Mouse (Mus musculus): ENCODE data around the gene Rab31. TPM values are rescaled to one million over a fixed set of nuclear protein-coding genes. Genes with fewer than 3 reads are reported as not detected.

The Rab31 gene
- polyA plus RNA-seq, 2 experiments, result 2.7 to 5.0 TPM

DNA sequence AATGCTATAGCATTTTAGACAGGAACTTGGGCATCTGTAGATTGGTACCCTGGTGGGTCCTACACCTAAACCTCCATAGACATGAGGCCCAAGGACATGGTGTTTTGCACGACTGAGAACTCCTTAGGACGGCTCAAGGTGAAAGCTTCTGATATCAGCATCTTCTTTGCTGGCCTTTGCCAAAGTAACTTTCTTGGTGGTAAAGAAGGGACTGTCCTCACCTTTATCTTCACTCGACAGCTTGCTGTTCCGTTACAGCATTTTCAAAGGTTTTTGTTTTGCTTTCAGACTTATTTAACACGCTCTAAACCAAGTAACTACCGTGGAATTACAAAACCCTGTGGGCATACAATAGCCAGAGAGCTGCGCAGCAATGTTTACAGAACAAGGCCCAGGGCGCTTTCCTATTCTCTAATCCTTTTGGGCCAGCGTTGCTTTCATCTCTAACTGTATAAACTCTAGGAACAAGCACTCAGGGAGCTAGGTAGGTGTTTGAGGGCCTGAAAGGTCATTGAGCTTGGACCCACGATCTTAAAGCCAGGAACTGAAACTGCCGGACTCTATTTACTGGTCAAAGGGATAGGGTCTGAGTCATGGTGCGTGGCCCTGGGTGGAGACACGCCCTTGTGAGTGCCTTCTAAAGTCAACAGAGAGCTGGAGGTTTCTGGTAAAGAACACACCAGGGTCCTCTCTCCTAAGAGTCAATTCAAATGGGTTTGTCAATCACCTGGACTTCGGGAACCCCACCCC, 109.0 kb downstream of the Rab31 start:
- no peak overlapping the region for H3K4me3 ChIP-seq (ENCODE audit: insufficient read depth in 1 of 2, low read depth in 2 of 2, low read length in 2 of 2)
- H3K27ac ChIP-seq, result peak overlapping the region; percentile 56
- TF ChIP-seq EP300 (IDR thresholded peaks at IDR 0.05; ENCODE audit: low read depth) (peak; percentile 90), CTCF (IDR thresholded peaks at IDR 0.05; ENCODE audit: low read depth) (no peak)
- 43% methylated on average over 14 of the region's 14 CpGs for WGBS (ENCODE audit: insufficient replicate concordance)
- no peaks in the 10 kb centered on the region for H3K36me3 ChIP-seq (replicated peaks; ENCODE audit: control insufficient read depth, insufficient read depth, low read depth)
- peak overlapping the region; percentile 36 for H3K4me2 ChIP-seq (ENCODE audit: low read depth)
- no peaks in the 10 kb centered on the region for H3K27me3 ChIP-seq (ENCODE audit: control insufficient read depth, insufficient read depth, low read length)
- no peak overlapping the region for H3K9ac ChIP-seq (replicated peaks)
- no peaks in the 10 kb centered on the region for H3K9me3 ChIP-seq (ENCODE audit: control insufficient read depth, low read length)
- peaks cover 7 to 24% of the 10 kb centered on the region in 2 experiments; a peak in 3 of 4 replicates for H3K4me1 ChIP-seq (replicated peaks; ENCODE audit: control insufficient read depth in 2 of 2, insufficient read depth in 2 of 2, low read length in 1 of 2)
- ATAC-seq (ENCODE audit: insufficient read depth) (peak; percentile 85), DNase-seq (ENCODE audit: low read depth in 3 of 3, low spot score in 3 of 3) (peak; percentile 38 to 52 (median 44))

DNA sequence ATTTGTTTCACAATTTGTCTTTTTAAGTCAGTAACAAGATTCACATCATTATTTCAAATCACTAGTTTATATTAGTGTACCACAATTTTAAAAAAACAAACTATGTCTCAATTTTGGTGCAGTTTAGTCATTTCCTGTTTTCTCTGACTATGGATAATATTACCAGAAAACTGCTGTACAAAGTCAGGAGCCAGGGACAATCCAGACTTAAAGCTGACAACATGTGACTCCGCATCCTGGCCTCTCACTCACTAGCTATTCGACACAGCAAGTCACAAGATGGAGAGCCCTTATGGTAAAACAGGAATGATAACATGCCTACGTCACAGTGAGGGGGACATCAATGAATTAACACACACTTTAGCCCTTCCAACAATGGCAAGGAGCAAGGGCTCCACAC, 109.9 kb downstream of the Rab31 start:
- H3K27me3 ChIP-seq (ENCODE audit: control insufficient read depth, insufficient read depth, low read length), result no peaks in the 10 kb centered on the region
- H3K4me2 ChIP-seq (ENCODE audit: low read depth), result no peak overlapping the region
- H3K27ac ChIP-seq, result no peak overlapping the region
- H3K4me1 ChIP-seq (replicated peaks; ENCODE audit: control insufficient read depth in 2 of 2, insufficient read depth in 2 of 2, low read length in 1 of 2), result peaks cover 7 to 24% of the 10 kb centered on the region in 2 experiments; a peak in 3 of 4 replicates
- TF ChIP-seq EP300 (IDR thresholded peaks at IDR 0.05; ENCODE audit: low read depth) (no peak), CTCF (IDR thresholded peaks at IDR 0.05; ENCODE audit: low read depth) (no peak)
- ATAC-seq (ENCODE audit: insufficient read depth) (no peak), DNase-seq (ENCODE audit: low read depth in 3 of 3, low spot score in 3 of 3) (no peak)
- no peak overlapping the region for H3K4me3 ChIP-seq (ENCODE audit: insufficient read depth in 1 of 2, low read depth in 2 of 2, low read length in 2 of 2)
- no peaks in the 10 kb centered on the region for H3K36me3 ChIP-seq (replicated peaks; ENCODE audit: control insufficient read depth, insufficient read depth, low read depth)
- no peak overlapping the region for H3K9ac ChIP-seq (replicated peaks)
- H3K9me3 ChIP-seq (ENCODE audit: control insufficient read depth, low read length), result no peaks in the 10 kb centered on the region
- 79% methylated on average over 3 of the region's 3 CpGs for WGBS (ENCODE audit: insufficient replicate concordance)

DNA sequence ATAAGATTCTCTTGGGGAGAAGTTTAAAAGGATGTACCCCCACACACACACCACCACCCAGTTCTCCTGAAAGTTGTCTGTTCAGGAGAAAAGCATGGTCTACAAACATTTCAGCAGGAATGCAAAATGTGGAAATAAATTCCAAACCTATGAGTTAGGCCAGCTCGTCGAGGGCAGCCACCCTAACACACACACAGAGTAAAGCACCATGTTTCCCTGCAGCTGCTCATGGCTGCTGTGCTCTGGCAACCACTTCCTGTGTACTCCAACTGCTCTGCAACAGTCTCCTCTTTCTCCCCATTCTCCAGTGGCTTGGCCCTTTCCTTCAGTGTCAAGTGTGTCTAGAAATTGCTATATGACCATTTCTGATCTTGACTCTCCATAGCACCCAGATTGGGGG, 114.1 kb downstream of the Rab31 start:
- WGBS (ENCODE audit: insufficient replicate concordance), result 30% methylated on average over 2 of the region's 2 CpGs
- peaks cover 7 to 21% of the 10 kb centered on the region in 2 experiments; a peak in 3 of 4 replicates for H3K4me1 ChIP-seq (replicated peaks; ENCODE audit: control insufficient read depth in 2 of 2, insufficient read depth in 2 of 2, low read length in 1 of 2)
- no peak overlapping the region for H3K4me2 ChIP-seq (ENCODE audit: low read depth)
- no peaks in the 10 kb centered on the region for H3K27me3 ChIP-seq (ENCODE audit: control insufficient read depth, insufficient read depth, low read length)
- TF ChIP-seq EP300 (IDR thresholded peaks at IDR 0.05; ENCODE audit: low read depth), result no peak
- TF ChIP-seq CTCF (IDR thresholded peaks at IDR 0.05; ENCODE audit: low read depth), result no peak
- no peak for DNase-seq (ENCODE audit: low read depth in 3 of 3, low spot score in 3 of 3)
- H3K27ac ChIP-seq, result no peak overlapping the region
- H3K36me3 ChIP-seq (replicated peaks; ENCODE audit: control insufficient read depth, insufficient read depth, low read depth), result no peaks in the 10 kb centered on the region
- no peaks in the 10 kb centered on the region for H3K9me3 ChIP-seq (ENCODE audit: control insufficient read depth, low read length)
- no peak overlapping the region for H3K9ac ChIP-seq (replicated peaks)
- no peak for ATAC-seq (ENCODE audit: insufficient read depth)
- H3K4me3 ChIP-seq (ENCODE audit: insufficient read depth in 1 of 2, low read depth in 2 of 2, low read length in 2 of 2), result no peak overlapping the region

DNA sequence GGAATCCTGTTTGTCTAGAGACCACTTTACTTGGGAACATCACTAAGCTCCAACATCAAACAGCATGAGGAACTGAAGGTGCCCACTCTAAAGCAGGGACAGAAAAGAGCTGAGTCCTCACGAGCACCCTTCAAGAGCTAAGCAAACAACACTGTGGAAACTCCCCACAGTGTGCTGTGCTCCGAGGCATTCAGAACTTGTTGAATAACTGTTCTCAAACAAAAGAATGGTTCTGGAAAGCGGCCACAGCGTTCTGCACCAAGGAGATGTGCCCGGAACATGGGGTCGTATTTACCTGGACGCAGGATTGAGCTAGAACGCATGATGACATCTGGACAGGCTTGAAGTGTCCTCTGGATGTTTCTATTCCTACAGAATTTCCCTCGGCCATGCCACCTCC, 114.6 kb downstream of the Rab31 start:
- peaks cover 3 to 18% of the 10 kb centered on the region in 2 experiments; a peak in 3 of 4 replicates for H3K4me1 ChIP-seq (replicated peaks; ENCODE audit: control insufficient read depth in 2 of 2, insufficient read depth in 2 of 2, low read length in 1 of 2)
- no peak overlapping the region for H3K4me2 ChIP-seq (ENCODE audit: low read depth)
- H3K36me3 ChIP-seq (replicated peaks; ENCODE audit: control insufficient read depth, insufficient read depth, low read depth), result no peaks in the 10 kb centered on the region
- no peak overlapping the region for H3K4me3 ChIP-seq (ENCODE audit: insufficient read depth in 1 of 2, low read depth in 2 of 2, low read length in 2 of 2)
- H3K9me3 ChIP-seq (ENCODE audit: control insufficient read depth, low read length), result no peaks in the 10 kb centered on the region
- DNase-seq (ENCODE audit: low read depth in 3 of 3, low spot score in 3 of 3) (no peak), ATAC-seq (ENCODE audit: insufficient read depth) (no peak)
- H3K27me3 ChIP-seq (ENCODE audit: control insufficient read depth, insufficient read depth, low read length), result no peaks in the 10 kb centered on the region
- no peak overlapping the region for H3K9ac ChIP-seq (replicated peaks)
- TF ChIP-seq CTCF (IDR thresholded peaks at IDR 0.05; ENCODE audit: low read depth), result no peak
- TF ChIP-seq EP300 (IDR thresholded peaks at IDR 0.05; ENCODE audit: low read depth), result no peak
- no peak overlapping the region for H3K27ac ChIP-seq
- WGBS (ENCODE audit: insufficient replicate concordance), result 74% methylated on average over 9 of the region's 9 CpGs

DNA sequence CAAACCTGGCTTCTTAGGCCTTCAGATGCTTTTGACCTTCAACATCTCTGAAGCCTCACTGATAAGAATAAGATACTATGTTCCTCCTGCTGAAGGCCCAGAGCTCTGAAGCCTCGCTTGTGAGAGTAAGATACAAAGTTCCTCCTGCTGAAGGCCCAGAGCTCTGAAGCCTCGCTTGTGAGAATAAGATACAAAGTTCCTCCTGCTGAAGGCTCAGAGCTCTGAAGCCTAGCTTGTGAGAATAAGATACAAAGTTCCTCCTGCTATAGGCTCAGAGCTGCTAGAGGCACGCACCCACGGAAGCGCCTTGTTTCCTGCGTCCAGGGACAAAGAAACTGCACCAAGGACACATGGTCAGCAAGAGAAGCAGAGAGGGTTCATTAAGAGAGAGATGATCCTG, 115.8 kb downstream of the Rab31 start:
- ATAC-seq (ENCODE audit: insufficient read depth) (peak; percentile 37; the same call in 1 of the 2 replicates), DNase-seq (ENCODE audit: low read depth in 3 of 3, low spot score in 3 of 3) (no peak)
- H3K9me3 ChIP-seq (ENCODE audit: control insufficient read depth, low read length), result no peaks in the 10 kb centered on the region
- no peak for TF ChIP-seq CTCF (IDR thresholded peaks at IDR 0.05; ENCODE audit: low read depth)
- no peak for TF ChIP-seq EP300 (IDR thresholded peaks at IDR 0.05; ENCODE audit: low read depth)
- H3K4me1 ChIP-seq (replicated peaks; ENCODE audit: control insufficient read depth in 2 of 2, insufficient read depth in 2 of 2, low read length in 1 of 2), result peaks cover 3 to 14% of the 10 kb centered on the region in 2 experiments; a peak in 3 of 4 replicates
- no peaks in the 10 kb centered on the region for H3K36me3 ChIP-seq (replicated peaks; ENCODE audit: control insufficient read depth, insufficient read depth, low read depth)
- 47% methylated on average over 6 of the region's 6 CpGs for WGBS (ENCODE audit: insufficient replicate concordance)
- no peaks in the 10 kb centered on the region for H3K27me3 ChIP-seq (ENCODE audit: control insufficient read depth, insufficient read depth, low read length)
- no peak overlapping the region for H3K4me2 ChIP-seq (ENCODE audit: low read depth)
- no peak overlapping the region for H3K9ac ChIP-seq (replicated peaks)
- no peak overlapping the region for H3K27ac ChIP-seq
- H3K4me3 ChIP-seq (ENCODE audit: insufficient read depth in 1 of 2, low read depth in 2 of 2, low read length in 2 of 2), result no peak overlapping the region
